11 mouse cellular contexts compared by ENCODE assay signal in the genomic region with DNA sequence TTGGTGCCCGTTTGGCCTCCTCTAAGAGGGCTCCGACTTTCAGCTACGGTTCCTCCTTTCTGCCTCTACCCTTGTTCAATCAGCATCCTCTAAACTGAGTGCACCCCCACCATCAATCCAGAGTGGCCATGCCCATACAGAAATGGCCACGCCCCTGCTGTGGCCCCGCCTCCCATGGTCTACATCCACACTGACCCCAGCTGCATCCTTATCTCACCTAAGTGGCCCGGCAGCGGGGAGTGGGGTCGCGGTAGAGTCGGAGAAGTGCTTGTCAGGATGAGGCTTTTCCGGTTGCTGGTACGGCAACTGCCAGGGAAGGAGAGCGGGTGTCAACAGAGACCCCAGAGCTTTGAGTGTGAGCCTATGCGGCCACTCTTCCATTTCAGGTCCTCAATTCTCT. TPM values are rescaled to one million over a fixed set of nuclear protein-coding genes. Genes with fewer than 3 reads are reported as not detected.
A peak's percentile ranks its signal among the peaks of the same experiment; 100 is the strongest.
DNase-seq lines count a peak whose midpoint lies in the region; ATAC-seq and TF ChIP-seq lines count a peak whose summit lies in the region.
"Had no signal": no experiment of that assay in that cellular context is flagged by ENCODE, and none has a peak within 500 bp of the region (broad histone marks: within the 10 kb centered on the region; RNA-seq: fewer than 3 reads in every experiment).

No protein-coding gene starts in this region.

- no peak for TF ChIP-seq CTCF in lung, postnatal 0 days (IDR thresholded peaks at IDR 0.05)

- peak overlapping the region; percentile 65 for H3K4me2 ChIP-seq in hindbrain, embryonic 12.5 days (replicated peaks)
- peak overlapping the region; percentile 98 for H3K4me2 ChIP-seq in midbrain, embryonic 16.5 days (ENCODE audit: low read length)
- H3K4me2 ChIP-seq in lung, postnatal 0 days (replicated peaks; ENCODE audit: low read depth, low read length), result no peak overlapping the region
- H3K4me2 ChIP-seq: heart, embryonic 13.5 days had no signal

- H3K4me1 ChIP-seq in hindbrain, embryonic 12.5 days, result peaks cover 31% of the 10 kb centered on the region
- H3K4me1 ChIP-seq in midbrain, embryonic 16.5 days (ENCODE audit: control insufficient read depth, insufficient read depth, low read length), result peaks cover 24% of the 10 kb centered on the region
- no peaks in the 10 kb centered on the region for H3K4me1 ChIP-seq in lung, postnatal 0 days (ENCODE audit: insufficient read depth, low read depth, low read length)

- peaks cover 65% of the 10 kb centered on the region for H3K27me3 ChIP-seq in hindbrain, embryonic 12.5 days
- H3K27me3 ChIP-seq in midbrain, embryonic 16.5 days (ENCODE audit: control insufficient read depth, insufficient read depth, low read depth, low read length), result no peaks in the 10 kb centered on the region
- H3K27me3 ChIP-seq in lung, postnatal 0 days (replicated peaks; ENCODE audit: insufficient read depth, low read length), result peaks cover 30% of the 10 kb centered on the region

- no peaks in the 10 kb centered on the region for H3K9me3 ChIP-seq in hindbrain, embryonic 12.5 days (replicated peaks)
- no peaks in the 10 kb centered on the region for H3K9me3 ChIP-seq in midbrain, embryonic 16.5 days (replicated peaks; ENCODE audit: control insufficient read depth, low read length, poor library complexity, severe bottlenecking)
- H3K9me3 ChIP-seq in lung, postnatal 0 days (ENCODE audit: low read length), result no peaks in the 10 kb centered on the region
- H3K9me3 ChIP-seq: embryonic facial prominence, embryonic 13.5 days; heart, embryonic 13.5 days had no signal

- H3K27ac ChIP-seq in hindbrain, embryonic 12.5 days, result peak overlapping the region; percentile 53
- H3K27ac ChIP-seq in midbrain, embryonic 16.5 days (ENCODE audit: low read length), result peak overlapping the region; percentile 98
- H3K27ac ChIP-seq in lung, postnatal 0 days (ENCODE audit: low read length), result no peak overlapping the region
- H3K27ac ChIP-seq: embryonic facial prominence, embryonic 13.5 days; heart, embryonic 13.5 days had no signal

- 8% methylated on average over 14 of the region's 14 CpGs for WGBS in hindbrain, embryonic 12.5 days
- 5% methylated on average over 14 of the region's 14 CpGs for WGBS in midbrain, embryonic 16.5 days
- 3% methylated on average over 14 of the region's 14 CpGs for WGBS in lung, postnatal 0 days

- ATAC-seq in hindbrain, embryonic 12.5 days (ENCODE audit: low FRiP score), result peak; percentile 29; the same call in 1 of the 2 replicates
- ATAC-seq in midbrain, embryonic 16.5 days, result peak; percentile 50
- no peak; the same call in 1 of the 2 replicates for ATAC-seq in lung, postnatal 0 days

- peaks cover 13% of the 10 kb centered on the region; the same call in 1 of the 2 replicates for H3K36me3 ChIP-seq in hindbrain, embryonic 12.5 days
- peaks cover 6% of the 10 kb centered on the region; the same call in 1 of the 2 replicates for H3K36me3 ChIP-seq in midbrain, embryonic 16.5 days (ENCODE audit: control insufficient read depth, insufficient read depth, low read length)
- H3K36me3 ChIP-seq in lung, postnatal 0 days (ENCODE audit: insufficient read depth, low read length), result no peaks in the 10 kb centered on the region
- H3K36me3 ChIP-seq: embryonic facial prominence, embryonic 13.5 days; heart, embryonic 13.5 days had no signal

- H3K9ac ChIP-seq in hindbrain, embryonic 12.5 days, result peak overlapping the region; percentile 89; the same call in 1 of the 2 replicates
- H3K9ac ChIP-seq in midbrain, embryonic 16.5 days (ENCODE audit: low read depth, low read length), result peak overlapping the region; percentile 100
- no peak overlapping the region for H3K9ac ChIP-seq in lung, postnatal 0 days (replicated peaks; ENCODE audit: low read depth)
- H3K9ac ChIP-seq: embryonic facial prominence, embryonic 13.5 days; heart, embryonic 13.5 days had no signal

- peak overlapping the region; percentile 70 for H3K4me3 ChIP-seq in hindbrain, embryonic 12.5 days
- peak overlapping the region; percentile 92 for H3K4me3 ChIP-seq in midbrain, embryonic 16.5 days (ENCODE audit: low read depth, low read length)
- no peak overlapping the region for H3K4me3 ChIP-seq in lung, postnatal 0 days (ENCODE audit: low read depth, low read length)
- H3K4me3 ChIP-seq: embryonic facial prominence, embryonic 13.5 days; heart, embryonic 13.5 days had no signal

- no peak for TF ChIP-seq EP300 in lung, postnatal 0 days (IDR thresholded peaks at IDR 0.05)

- peak; percentile 54 for DNase-seq in cerebellum, adult 11 months
- peak; percentile 54 to 62 for DNase-seq in cerebellum, postnatal 10 days
- no peak for DNase-seq in testis, postnatal 14 days (ENCODE audit: low spot score)
- no peak for DNase-seq in lung, postnatal 0 days (ENCODE audit: low spot score)
- no peak for DNase-seq in heart, adult 8-10 months (ENCODE audit: low spot score)
- no peak for DNase-seq in adrenal gland, adult 2 months
- DNase-seq: layer of hippocampus, postnatal 36 days had no signal

RNA-seq across cellular contexts. Expression of a gene that starts 1.7 kb away (rescaled TPM):
- 36.8 and 37.9 TPM in 2 replicates for polyA plus RNA-seq in hindbrain, embryonic 12.5 days (2016; fragmentation: Nextera tagmentation; extraction: Ambion mirVana)
- 85.7 and 86.1 TPM in 2 replicates for polyA plus RNA-seq in midbrain, embryonic 16.5 days (2015; fragmentation: Nextera tagmentation; extraction: Ambion mirVana)
- 0.32 and 0.33 TPM in 2 replicates for polyA plus RNA-seq in lung, postnatal 0 days (2015; fragmentation: Nextera tagmentation; extraction: Ambion mirVana)
- total RNA-seq in heart, adult 8-10 months (2022), result under 1 TPM; 0.06 to 0.19 (median 0.13) TPM
- 1 to 10 TPM; 1.5 to 2.8 TPM for total RNA-seq in adrenal gland, adult 2 months (2021)
- polyA plus RNA-seq in adrenal gland, adult 2 months (2012; rRNA removed), result 3.7 and 4.4 TPM in 2 replicates

RNA-seq across cellular contexts. Expression of a gene that starts 11.3 kb away (rescaled TPM):
- polyA plus RNA-seq in hindbrain, embryonic 12.5 days (2016; fragmentation: Nextera tagmentation; extraction: Ambion mirVana), result 1.5 and 1.6 TPM in 2 replicates
- 2.8 and 3.3 TPM in 2 replicates for polyA plus RNA-seq in midbrain, embryonic 16.5 days (2015; fragmentation: Nextera tagmentation; extraction: Ambion mirVana)
- polyA plus RNA-seq in lung, postnatal 0 days (2015; fragmentation: Nextera tagmentation; extraction: Ambion mirVana), result not detected in 2 replicates
- not detected for total RNA-seq in heart, adult 8-10 months (2022)
- not detected for total RNA-seq in adrenal gland, adult 2 months (2021)
- 0.25 and 0.34 TPM in 2 replicates for polyA plus RNA-seq in adrenal gland, adult 2 months (2012; rRNA removed)

RNA-seq across cellular contexts. Expression of a gene that starts 27.1 kb away (rescaled TPM):
- polyA plus RNA-seq in hindbrain, embryonic 12.5 days (2016; fragmentation: Nextera tagmentation; extraction: Ambion mirVana), result 7.6 and 8.6 TPM in 2 replicates
- polyA plus RNA-seq in midbrain, embryonic 16.5 days (2015; fragmentation: Nextera tagmentation; extraction: Ambion mirVana), result 5.0 and 6.1 TPM in 2 replicates
- polyA plus RNA-seq in lung, postnatal 0 days (2015; fragmentation: Nextera tagmentation; extraction: Ambion mirVana), result 24.0 and 29.1 TPM in 2 replicates
- 10 to 100 TPM in 3 of 4 experiments, 1 to 10 TPM in 1; 7.9 to 15.7 (median 12.3) TPM for total RNA-seq in heart, adult 8-10 months (2022)
- total RNA-seq in adrenal gland, adult 2 months (2021), result 10 to 100 TPM; 10.9 to 17.5 TPM
- polyA plus RNA-seq in adrenal gland, adult 2 months (2012; rRNA removed), result 12.1 and 13.3 TPM in 2 replicates

RNA-seq across cellular contexts. Expression of a gene that starts 33.7 kb away (rescaled TPM):
- not detected in 2 replicates for polyA plus RNA-seq in hindbrain, embryonic 12.5 days (2016; fragmentation: Nextera tagmentation; extraction: Ambion mirVana)
- not detected in 2 replicates for polyA plus RNA-seq in midbrain, embryonic 16.5 days (2015; fragmentation: Nextera tagmentation; extraction: Ambion mirVana)
- polyA plus RNA-seq in lung, postnatal 0 days (2015; fragmentation: Nextera tagmentation; extraction: Ambion mirVana), result 1.1 TPM in 1 of 2 replicates, not detected in the other
- 1 to 10 TPM in 2 of 4 experiments, not detected in 2; 2.4 to 5.9 TPM for total RNA-seq in heart, adult 8-10 months (2022)
- 1 to 10 TPM; 2.1 to 2.4 TPM for total RNA-seq in adrenal gland, adult 2 months (2021)
- 2.1 TPM in 1 of 2 replicates, not detected in the other for polyA plus RNA-seq in adrenal gland, adult 2 months (2012; rRNA removed)
- total RNA-seq: layer of hippocampus, postnatal 36 days had no signal
- polyA plus RNA-seq: embryonic facial prominence, embryonic 13.5 days; heart, embryonic 13.5 days had no signal

RNA-seq across cellular contexts. Expression of a gene that starts 33.8 kb away (rescaled TPM):
- polyA plus RNA-seq in hindbrain, embryonic 12.5 days (2016; fragmentation: Nextera tagmentation; extraction: Ambion mirVana), result 3.7 and 4.2 TPM in 2 replicates
- polyA plus RNA-seq in midbrain, embryonic 16.5 days (2015; fragmentation: Nextera tagmentation; extraction: Ambion mirVana), result 0.28 and 0.98 TPM in 2 replicates
- 0.69 and 1.1 TPM in 2 replicates for polyA plus RNA-seq in lung, postnatal 0 days (2015; fragmentation: Nextera tagmentation; extraction: Ambion mirVana)
- not detected for total RNA-seq in heart, adult 8-10 months (2022)
- total RNA-seq in adrenal gland, adult 2 months (2021), result under 1 TPM; 0.17 to 0.23 TPM
- 0.41 and 0.61 TPM in 2 replicates for polyA plus RNA-seq in adrenal gland, adult 2 months (2012; rRNA removed)

Comparison
In these comparisons a context has a peak if more than half of its experiments do, and no peak if none do; other contexts are left out.
1. DNase-seq: peak in cerebellum, adult 11 months (single experiment) and cerebellum, postnatal 10 days (2 of 2); none in testis, postnatal 14 days (single experiment), lung, postnatal 0 days (single experiment), heart, adult 8-10 months (single experiment) and adrenal gland, adult 2 months (single experiment).